Mouse (Mus musculus) layer of hippocampus, adult 2 months (tissue): ENCODE measurements around the gene Cmklr1. TPM values are rescaled to one million over a fixed set of nuclear protein-coding genes. Genes with fewer than 3 reads are reported as not detected.
A peak's percentile ranks its signal among the peaks of the same experiment; 100 is the strongest.

Source experiments
- DNase-seq, 2 experiments: peaks; one replicate each; pipeline ENCODE4 v3.0.0; 2022; ENCODE audit warnings: low spot score in 2 of 2
- H3K27ac ChIP-seq: fragments of 200-600 bp; 2 replicates; pipeline ENCODE4 v1.8.1; 2022
- H3K4me3 ChIP-seq: fragments of 200-600 bp; 2 replicates; pipeline ENCODE4 v1.8.1; 2022; ENCODE audit warnings: mild to moderate bottlenecking
- CTCF ChIP-seq: fragments of 200-600 bp; conservative IDR thresholded peaks from 2 replicates; pipeline ENCODE4 v1.8.1; 2022; ENCODE audit warnings: antibody characterized with exemption, mild to moderate bottlenecking, moderate library complexity
- long read RNA-seq, 2 experiments: library from polyadenylated mRNA; stranded (forward); transcript quantifications; one replicate each; pipeline ENCODE4 v2.0.0; 2021; ENCODE audit warnings: borderline mapping rate in 2 of 2
- total RNA-seq, 2 experiments: library from RNA; stranded (reverse); gene quantifications; 2 replicates each; pipeline ENCODE4 v1.2.3; 2021

Gene Cmklr1
- total RNA-seq: 1 to 10 TPM; 3.3 to 4.5 TPM
- long read RNA-seq, experiment 1: 0 reads
- long read RNA-seq, experiment 2, partial matches to known transcripts: 0 of 1 reads
- long read RNA-seq, experiment 2, other reads (novel, unspliced or antisense): 1 of 1 reads

- H3K4me3 ChIP-seq: peak within 1 kb of the TSS; percentile 36; the same call in 1 of the 2 replicates
- peak within 1 kb of the TSS; percentile 68; the same call in 1 of the 2 replicates for H3K27ac ChIP-seq
- DNase-seq: no peak
- peak; percentile 43 for TF ChIP-seq CTCF
These were observed at the start of gene Cmklr1 for GRCm38 (mm10) chr5:113650035-113650865. TSS of gene Cmklr1 (minus strand) at chr5:113650426.

GRCm38 (mm10) chr5:113694415-113694814 lies 44.2 kb upstream of the Cmklr1 start:
- Histone ChIP-seq H3K4me3 (no peak overlapping the region), H3K27ac (no peak overlapping the region)
- DNase-seq: no peak
- TF ChIP-seq CTCF: no peak

GRCm38 (mm10) chr5:113694000-113694399 lies 43.8 kb upstream of the Cmklr1 start:
- no peak for TF ChIP-seq CTCF
- no peak overlapping the region for H3K4me3 ChIP-seq
- H3K27ac ChIP-seq: no peak overlapping the region
- DNase-seq: no peak

- Histone ChIP-seq H3K27ac (no peak overlapping the region), H3K4me3 (no peak overlapping the region)
- TF ChIP-seq CTCF: no peak
- DNase-seq: no peak
These were observed 43.0 kb upstream of the Cmklr1 start for GRCm38 (mm10) chr5:113693196-113693755.

GRCm38 (mm10) chr5:113690866-113691265 lies 40.6 kb upstream of the Cmklr1 start:
- Histone ChIP-seq H3K4me3 (no peak overlapping the region), H3K27ac (no peak overlapping the region)
- DNase-seq: no peak
- TF ChIP-seq CTCF: no peak

GRCm38 (mm10) chr5:113690069-113690548 lies 39.9 kb upstream of the Cmklr1 start:
- peak overlapping the region; percentile 28 for H3K4me3 ChIP-seq
- no peak for TF ChIP-seq CTCF
- DNase-seq: peak; percentile 10 to 18
- H3K27ac ChIP-seq: peak overlapping the region; percentile 46; the same call in 1 of the 2 replicates

- TF ChIP-seq CTCF: no peak
- DNase-seq: no peak
These were observed 37.3 kb upstream of the Cmklr1 start for GRCm38 (mm10) chr5:113687514-113687913.

GRCm38 (mm10) chr5:113685471-113685870 lies 35.2 kb upstream of the Cmklr1 start:
- 0 out of 2 replicates have a peak, but pooled peaks have one; percentile 6 for TF ChIP-seq CTCF

More at GRCm38 (mm10) chr5:113687514-113687913, 37.3 kb upstream of the Cmklr1 start:
- no peak overlapping the region for H3K27ac ChIP-seq
- no peak overlapping the region for H3K4me3 ChIP-seq

GRCm38 (mm10) chr5:113683246-113683645 lies 33.0 kb upstream of the Cmklr1 start:
- no peak overlapping the region for H3K4me3 ChIP-seq
- no peak overlapping the region for H3K27ac ChIP-seq
- DNase-seq: no peak
- no peak for TF ChIP-seq CTCF

More at GRCm38 (mm10) chr5:113685471-113685870, 35.2 kb upstream of the Cmklr1 start:
- Histone ChIP-seq H3K27ac (no peak overlapping the region), H3K4me3 (no peak overlapping the region)
- no peak for DNase-seq

GRCm38 (mm10) chr5:113682472-113682871 lies 32.2 kb upstream of the Cmklr1 start:
- no peak for DNase-seq
- TF ChIP-seq CTCF: no peak
- H3K4me3 ChIP-seq: no peak overlapping the region
- no peak overlapping the region for H3K27ac ChIP-seq

- DNase-seq: no peak
- TF ChIP-seq CTCF: no peak
- no peak overlapping the region for H3K27ac ChIP-seq
- H3K4me3 ChIP-seq: no peak overlapping the region
These were observed 31.0 kb upstream of the Cmklr1 start for GRCm38 (mm10) chr5:113681219-113681618.

- no peak for TF ChIP-seq CTCF
- no peak overlapping the region for H3K27ac ChIP-seq
- no peak overlapping the region for H3K4me3 ChIP-seq
- no peak for DNase-seq
These were observed 29.3 kb upstream of the Cmklr1 start for GRCm38 (mm10) chr5:113679509-113679908.
